Mouse (Mus musculus) liver, embryonic 15.5 days (tissue): ENCODE results near the gene Ppp4r1. TPM values are rescaled to one million over a fixed set of nuclear protein-coding genes. Genes with fewer than 3 reads are reported as not detected.

Experiments
- ATAC-seq: fragments of 200-750 bp; cut with Nextera tagmentation; 2 replicates; pipeline ENCODE4 v1.8.0; 2017; ENCODE audit warnings: moderate number of reproducible peaks, mild to moderate bottlenecking, moderate library complexity; ENCODE audit not compliant: insufficient read depth
- H3K27ac ChIP-seq: fragments of 300-500 bp; sonication (generic); replicated peaks from 2 replicates; pipeline ENCODE4 v1.5.1; 2015; ENCODE audit warnings: mild to moderate bottlenecking, inconsistent platforms
- H3K27me3 ChIP-seq: fragments of 300-500 bp; sonication (generic); 2 replicates; pipeline ENCODE4 v1.6.1; 2015; ENCODE audit warnings: mild to moderate bottlenecking, inconsistent platforms
- H3K36me3 ChIP-seq: fragments of 300-500 bp; sonication (generic); replicated peaks from 2 replicates; pipeline ENCODE4 v1.6.1; 2015; ENCODE audit warnings: moderate library complexity, mild to moderate bottlenecking, inconsistent platforms
- H3K4me1 ChIP-seq: fragments of 300-500 bp; sonication (generic); replicated peaks from 2 replicates; pipeline ENCODE4 v1.6.1; 2015; ENCODE audit warnings: inconsistent platforms
- H3K4me2 ChIP-seq: fragments of 300-500 bp; sonication (generic); 2 replicates; pipeline ENCODE4 v1.6.1; 2015; ENCODE audit warnings: moderate library complexity, mild to moderate bottlenecking, inconsistent platforms
- H3K4me3 ChIP-seq: fragments of 300-500 bp; sonication (generic); replicated peaks from 2 replicates; pipeline ENCODE4 v1.5.1; 2015; ENCODE audit warnings: mild to moderate bottlenecking, inconsistent platforms
- H3K9ac ChIP-seq: fragments of 300-500 bp; sonication (generic); 2 replicates; pipeline ENCODE4 v1.6.1; 2015; ENCODE audit warnings: moderate library complexity, mild to moderate bottlenecking, inconsistent platforms
- H3K9me3 ChIP-seq: fragments of 300-500 bp; sonication (generic); replicated peaks from 2 replicates; pipeline ENCODE4 v1.6.1; 2016; ENCODE audit warnings: inconsistent platforms
- WGBS: fragments of 180-500 bp; shearing (Covaris S2); methylation state at CpG from one replicate; pipeline ENCODE4 v1.1.7; 2015; ENCODE audit warnings: mixed read lengths; ENCODE audit not compliant: insufficient replicate concordance; 5-methylcytosine and 5-hydroxymethylcytosine counted together
- polyA plus RNA-seq: library from polyadenylated mRNA; unstranded; fragments of >200 nt; fragmentation: Nextera tagmentation; extraction: Ambion mirVana; gene quantifications from 2 replicates; pipeline ENCODE4 v1.2.1, GENCODE M21; 2015

Gene Ppp4r1
- polyA plus RNA-seq, 1 experiment from 2014 or later = 10.7 TPM

DNA sequence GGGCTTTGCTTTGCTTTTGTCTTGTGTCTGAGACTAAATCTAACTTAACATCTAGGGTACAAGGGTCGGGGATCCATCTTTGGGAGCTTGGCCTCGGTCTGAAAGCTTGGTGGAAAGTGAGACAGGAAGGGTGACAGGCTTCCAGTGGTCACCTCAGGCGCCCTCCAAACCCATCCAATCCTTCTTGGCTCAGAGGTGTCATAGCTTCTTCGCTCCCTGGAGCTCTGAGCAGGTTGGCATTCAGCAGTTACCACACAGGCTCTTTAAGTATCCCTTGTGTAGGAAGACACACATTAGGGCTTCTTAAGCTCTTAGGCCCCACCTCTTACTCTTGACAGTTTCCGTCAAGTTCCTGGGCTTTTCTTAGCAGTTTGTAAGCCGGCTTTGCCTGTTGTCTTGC, 7.2 kb downstream of the Ppp4r1 start:
- Histone ChIP-seq H3K36me3 (peaks cover 4% of the 10 kb centered on the region; the same call in 1 of the 2 replicates), H3K4me1 (peaks cover 36% of the 10 kb centered on the region), H3K27ac (no peak overlapping the region), H3K4me2 (no peak overlapping the region), H3K9me3 (no peaks in the 10 kb centered on the region), H3K4me3 (no peak overlapping the region), H3K27me3 (no peaks in the 10 kb centered on the region), H3K9ac (no peak overlapping the region)
- ATAC-seq = no peak
- 69% methylated on average over 6 of the region's 6 CpGs for WGBS

DNA sequence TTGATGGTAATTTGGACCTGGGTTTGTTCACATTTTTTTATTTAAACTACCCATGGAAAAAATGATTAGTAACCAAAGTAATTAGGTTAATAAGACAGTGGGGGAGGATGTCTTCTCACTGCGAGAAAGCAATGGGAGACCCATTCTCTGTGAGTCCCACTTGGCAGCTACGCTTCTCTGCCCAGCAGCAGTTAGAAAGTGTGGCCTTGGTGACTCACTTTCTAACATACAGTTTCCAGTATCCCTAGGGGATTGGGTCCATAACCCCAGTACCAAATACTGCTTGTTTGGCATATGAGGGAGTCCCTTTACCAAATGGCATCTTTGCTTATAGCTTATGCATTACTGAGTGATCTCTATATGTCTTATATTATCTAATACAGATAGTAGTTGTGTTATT, 8.8 kb downstream of the Ppp4r1 start:
- Histone ChIP-seq H3K36me3 (peaks cover 4% of the 10 kb centered on the region; the same call in 1 of the 2 replicates), H3K4me2 (no peak overlapping the region), H3K9ac (no peak overlapping the region), H3K27ac (no peak overlapping the region), H3K4me1 (peaks cover 21% of the 10 kb centered on the region), H3K4me3 (no peak overlapping the region), H3K27me3 (no peaks in the 10 kb centered on the region), H3K9me3 (no peaks in the 10 kb centered on the region)
- 86% methylated on average over 2 of the region's 2 CpGs for WGBS
- no peak for ATAC-seq

- no peaks in the 10 kb centered on the region for H3K27me3 ChIP-seq
Measured at GRCm38 (mm10) chr17:65793307-65793930, 11.0 kb downstream of the Ppp4r1 start.

GRCm38 (mm10) chr17:65794096-65794850, 11.9 kb downstream of the Ppp4r1 start:
- peaks cover 8% of the 10 kb centered on the region for H3K4me1 ChIP-seq
- H3K4me3 ChIP-seq = no peak overlapping the region
- H3K27ac ChIP-seq = no peak overlapping the region
- 81% methylated on average over 13 of the region's 13 CpGs for WGBS
- no peak for ATAC-seq
- H3K27me3 ChIP-seq = no peaks in the 10 kb centered on the region
- H3K4me2 ChIP-seq = no peak overlapping the region
- no peaks in the 10 kb centered on the region for H3K9me3 ChIP-seq
- no peak overlapping the region for H3K9ac ChIP-seq
- H3K36me3 ChIP-seq = no peaks in the 10 kb centered on the region; the same call in 1 of the 2 replicates

More at GRCm38 (mm10) chr17:65793307-65793930, 11.0 kb downstream of the Ppp4r1 start:
- H3K9me3 ChIP-seq = no peaks in the 10 kb centered on the region
- no peaks in the 10 kb centered on the region; the same call in 1 of the 2 replicates for H3K36me3 ChIP-seq
- no peak overlapping the region for H3K4me2 ChIP-seq
- H3K9ac ChIP-seq = no peak overlapping the region
- no peak for ATAC-seq
- no peak overlapping the region for H3K4me3 ChIP-seq
- 81% methylated on average over 12 of the region's 12 CpGs for WGBS
- H3K4me1 ChIP-seq = peaks cover 10% of the 10 kb centered on the region
- H3K27ac ChIP-seq = no peak overlapping the region

GRCm38 (mm10) chr17:65796056-65796455, 13.7 kb downstream of the Ppp4r1 start:
- Histone ChIP-seq H3K36me3 (no peaks in the 10 kb centered on the region; the same call in 1 of the 2 replicates), H3K9ac (no peak overlapping the region), H3K27me3 (no peaks in the 10 kb centered on the region), H3K9me3 (no peaks in the 10 kb centered on the region), H3K4me1 (peaks cover 15% of the 10 kb centered on the region), H3K4me3 (no peak overlapping the region), H3K27ac (no peak overlapping the region), H3K4me2 (no peak overlapping the region)
- no peak for ATAC-seq
- WGBS = 81% methylated on average over 7 of the region's 7 CpGs

DNA sequence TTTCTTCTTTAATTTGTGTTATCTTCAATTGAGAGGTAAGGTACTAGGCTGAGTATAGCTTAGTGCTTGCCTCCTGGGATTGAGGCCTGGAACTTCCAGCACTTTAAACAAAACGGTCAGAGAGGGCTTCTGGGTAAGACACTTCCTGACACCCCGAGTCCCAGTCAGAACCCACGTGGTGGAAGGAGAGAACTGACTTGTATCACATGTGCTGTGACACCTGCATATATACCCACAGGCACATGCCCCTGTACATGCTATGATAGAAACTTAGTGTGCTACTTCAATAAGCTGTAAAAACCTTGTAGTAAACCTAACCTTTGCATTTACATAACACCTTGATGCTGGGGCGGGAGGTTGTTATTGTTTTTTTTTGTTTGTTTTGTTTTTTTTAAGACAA, 16.1 kb downstream of the Ppp4r1 start:
- Histone ChIP-seq H3K27me3 (no peaks in the 10 kb centered on the region), H3K9me3 (no peaks in the 10 kb centered on the region), H3K4me2 (no peak overlapping the region), H3K27ac (no peak overlapping the region), H3K4me1 (peaks cover 18% of the 10 kb centered on the region), H3K36me3 (peaks cover 6% of the 10 kb centered on the region), H3K9ac (no peak overlapping the region), H3K4me3 (no peak overlapping the region)
- WGBS = 33% methylated on average over 4 of the region's 4 CpGs
- ATAC-seq = no peak

DNA sequence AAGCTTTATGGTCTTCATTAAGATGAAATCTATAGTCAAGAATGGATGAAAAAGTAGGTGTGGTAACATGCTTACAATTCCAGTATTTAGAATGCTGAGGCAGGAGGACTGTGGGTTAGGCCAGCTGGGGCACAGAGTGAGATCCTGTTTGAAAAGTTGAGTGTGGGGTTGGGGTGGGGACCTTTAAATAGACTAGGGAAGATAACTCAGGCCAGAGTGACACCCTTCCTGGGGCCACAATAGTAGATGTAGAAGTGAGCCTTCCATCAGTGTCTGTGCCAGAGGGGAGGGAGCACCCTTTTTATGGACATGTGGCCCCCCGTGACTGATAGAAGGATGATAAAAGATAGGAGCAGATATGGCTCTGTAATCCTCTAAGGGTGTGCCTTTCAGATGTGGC, 17.0 kb downstream of the Ppp4r1 start:
- H3K4me1 ChIP-seq = peaks cover 18% of the 10 kb centered on the region
- H3K36me3 ChIP-seq = peaks cover 6% of the 10 kb centered on the region
- H3K4me2 ChIP-seq = no peak overlapping the region
- no peak overlapping the region for H3K9ac ChIP-seq
- H3K9me3 ChIP-seq = no peaks in the 10 kb centered on the region
- H3K27ac ChIP-seq = no peak overlapping the region
- 24% methylated on average over 1 of the region's 1 CpGs for WGBS
- ATAC-seq = no peak
- no peak overlapping the region for H3K4me3 ChIP-seq
- H3K27me3 ChIP-seq = no peaks in the 10 kb centered on the region

- no peak for ATAC-seq
- no peak overlapping the region for H3K9ac ChIP-seq
- H3K36me3 ChIP-seq = peaks cover 10% of the 10 kb centered on the region
- H3K4me2 ChIP-seq = no peak overlapping the region
- H3K4me1 ChIP-seq = peaks cover 18% of the 10 kb centered on the region
- H3K27ac ChIP-seq = no peak overlapping the region
- WGBS = 79% methylated on average over 6 of the region's 6 CpGs
- no peaks in the 10 kb centered on the region for H3K9me3 ChIP-seq
- H3K27me3 ChIP-seq = no peaks in the 10 kb centered on the region
- H3K4me3 ChIP-seq = no peak overlapping the region
Measured at GRCm38 (mm10) chr17:65800451-65800850, 18.1 kb downstream of the Ppp4r1 start.

DNA sequence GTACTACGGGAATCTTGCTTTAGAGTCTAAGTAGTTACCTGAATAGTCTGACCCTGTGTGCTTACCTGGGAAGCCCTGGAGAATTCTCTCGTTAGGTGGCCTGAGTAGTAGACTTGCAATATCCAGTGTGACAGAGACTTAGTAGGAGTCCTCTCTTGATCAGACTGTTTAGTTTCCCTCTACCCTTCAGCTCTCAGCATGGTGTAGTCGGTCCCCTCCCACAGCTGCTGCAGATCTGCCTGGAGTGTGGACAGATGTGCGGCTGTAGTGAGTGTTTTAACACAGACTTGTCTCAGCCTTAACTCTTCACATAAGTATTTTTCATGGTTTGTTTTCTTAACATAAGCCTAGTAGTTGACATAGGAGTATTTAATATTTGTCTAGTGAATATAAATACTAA, 19.7 kb downstream of the Ppp4r1 start:
- ATAC-seq = no peak
- 70% methylated on average over 4 of the region's 4 CpGs for WGBS
- H3K4me1 ChIP-seq = peaks cover 18% of the 10 kb centered on the region
- no peaks in the 10 kb centered on the region for H3K27me3 ChIP-seq
- H3K36me3 ChIP-seq = peaks cover 10% of the 10 kb centered on the region
- H3K9ac ChIP-seq = no peak overlapping the region
- H3K9me3 ChIP-seq = no peaks in the 10 kb centered on the region
- H3K27ac ChIP-seq = no peak overlapping the region
- no peak overlapping the region for H3K4me2 ChIP-seq
- no peak overlapping the region for H3K4me3 ChIP-seq

GRCm38 (mm10) chr17:65805966-65806365, 23.6 kb downstream of the Ppp4r1 start:
- peaks cover 17% of the 10 kb centered on the region for H3K36me3 ChIP-seq
- no peak overlapping the region for H3K4me2 ChIP-seq
- no peaks in the 10 kb centered on the region for H3K9me3 ChIP-seq
- H3K27me3 ChIP-seq = no peaks in the 10 kb centered on the region
- no peak overlapping the region for H3K9ac ChIP-seq
- H3K27ac ChIP-seq = no peak overlapping the region
- no peak overlapping the region for H3K4me3 ChIP-seq
- 0 out of 2 replicates have a peak, but pooled peaks cover 3% of the 10 kb centered on the region for H3K4me1 ChIP-seq
- no peak for ATAC-seq
- WGBS = 57% methylated on average over 4 of the region's 4 CpGs

- Histone ChIP-seq H3K36me3 (peaks cover 21% of the 10 kb centered on the region), H3K9ac (no peak overlapping the region), H3K27ac (no peak overlapping the region), H3K4me3 (no peak overlapping the region), H3K4me1 (0 out of 2 replicates have a peak, but pooled peaks cover 3% of the 10 kb centered on the region), H3K9me3 (no peaks in the 10 kb centered on the region), H3K4me2 (no peak overlapping the region), H3K27me3 (no peaks in the 10 kb centered on the region)
- no peak for ATAC-seq
- 66% methylated on average over 2 of the region's 2 CpGs for WGBS
Measured at GRCm38 (mm10) chr17:65806416-65806815, 24.0 kb downstream of the Ppp4r1 start.
